Mouse (Mus musculus): ENCODE results near the gene Orai1. TPM values are rescaled to one million over a fixed set of nuclear protein-coding genes. Genes with fewer than 3 reads are reported as not detected.

Orai1 gene
- total and polyA plus RNA-seq, 2 experiments from 2014 or later, result 14.8 to 24.0 TPM

DNA sequence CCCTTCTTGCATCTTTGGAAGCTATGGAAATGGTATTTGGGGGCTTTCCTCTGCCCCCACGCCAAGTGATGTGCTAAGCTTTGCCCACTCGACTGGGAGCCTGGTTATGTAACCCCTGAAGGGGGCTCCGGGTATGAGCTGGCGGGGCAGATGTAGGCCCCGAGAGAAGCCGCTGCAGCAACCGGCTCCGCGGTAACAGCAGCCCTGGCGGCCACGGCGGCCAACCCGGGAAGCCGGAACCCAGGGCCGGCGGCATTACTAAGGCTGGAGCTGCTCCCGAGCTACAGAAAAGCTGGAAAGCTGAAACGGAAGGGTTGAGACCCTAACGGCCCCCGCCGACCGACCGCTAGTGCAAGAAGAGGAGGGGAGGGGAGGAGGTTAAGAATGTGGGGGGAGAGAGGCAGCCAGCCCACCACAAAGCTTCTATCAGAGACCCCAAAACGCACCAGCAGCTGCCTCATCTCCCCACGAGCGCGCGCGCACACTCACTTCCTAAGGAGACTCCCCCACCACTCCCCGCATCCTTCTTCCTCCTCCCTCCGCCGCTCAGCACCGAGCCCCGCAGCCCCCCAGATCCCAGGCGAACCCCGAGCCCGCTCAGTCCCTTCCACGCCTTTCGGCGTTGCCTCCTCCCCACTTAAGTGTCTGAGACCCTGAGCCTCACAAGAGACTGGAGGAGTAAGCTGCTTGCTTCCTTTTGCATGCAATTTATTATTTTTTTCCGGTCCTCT lies 26.7 kb upstream of the Orai1 start:
- Histone ChIP-seq H3K4me1 (ENCODE audit: insufficient read depth, low read length) (peaks cover 7% of the 10 kb centered on the region; the same call in 1 of the 2 replicates), H3K36me3 (ENCODE audit: insufficient read depth, low read length) (no peaks in the 10 kb centered on the region), H3K27me3 (ENCODE audit: insufficient read depth, low read length) (no peaks in the 10 kb centered on the region; the same call in 1 of the 2 replicates), H3K27ac (ENCODE audit: low read depth, low read length) (0 out of 2 replicates have a peak overlapping the region, but pooled peaks have one; percentile 68), H3K4me2 (ENCODE audit: low read depth, low read length, poor library complexity, severe bottlenecking) (peak overlapping the region; percentile 96), H3K9me3 (ENCODE audit: low read length) (no peaks in the 10 kb centered on the region), H3K9ac (replicated peaks; ENCODE audit: low read length, poor library complexity, severe bottlenecking) (peak overlapping the region; percentile 65), H3K4me3 (ENCODE audit: low read depth, low read length) (peak overlapping the region; percentile 67)
- 0 out of 2 replicates have a peak, but pooled peaks have one; percentile 2 for TF ChIP-seq CTCF (IDR thresholded peaks at IDR 0.05)
- DNase-seq (ENCODE audit: low spot score) (peak; percentile 51), ATAC-seq (ENCODE audit: low FRiP score) (no peak)
- 0% methylated on average over 40 of the region's 41 CpGs for WGBS

DNA sequence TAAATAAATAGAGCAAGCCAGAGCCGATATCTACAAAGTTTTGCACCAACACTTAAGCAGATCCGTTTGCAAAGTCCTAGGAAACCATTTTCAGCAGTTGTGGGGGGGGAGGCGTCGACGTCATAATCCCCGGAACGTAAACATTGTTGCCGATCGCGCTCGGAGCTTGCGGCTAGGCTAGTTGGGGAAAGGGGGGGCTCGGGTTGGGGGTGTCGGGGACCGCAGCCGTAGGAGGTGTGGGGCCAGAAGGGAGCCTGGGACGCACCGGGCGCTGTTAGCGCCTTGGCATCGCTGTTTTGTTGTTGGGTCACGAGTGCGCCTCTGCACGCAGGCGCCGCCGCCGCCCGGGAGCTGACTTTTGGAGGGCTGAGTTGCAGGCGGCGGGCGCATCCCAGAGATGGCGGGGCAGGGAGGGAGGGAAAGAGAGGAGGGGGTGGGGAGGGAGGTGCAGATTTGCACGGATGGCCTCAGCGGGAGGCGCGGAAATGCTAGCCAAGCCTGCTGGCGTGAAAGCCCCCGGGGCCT lies 25.8 kb upstream of the Orai1 start:
- peak overlapping the region; percentile 68 for H3K27ac ChIP-seq (ENCODE audit: low read depth, low read length)
- peak overlapping the region; percentile 67 for H3K4me3 ChIP-seq (ENCODE audit: low read depth, low read length)
- 0 out of 2 replicates have a peak, but pooled peaks have one; percentile 54 for ATAC-seq (ENCODE audit: low FRiP score)
- H3K9ac ChIP-seq (replicated peaks; ENCODE audit: low read length, poor library complexity, severe bottlenecking), result peak overlapping the region; percentile 70
- peak; percentile 62 for DNase-seq (ENCODE audit: low spot score)
- H3K9me3 ChIP-seq (ENCODE audit: low read length), result no peaks in the 10 kb centered on the region
- H3K4me2 ChIP-seq (ENCODE audit: low read depth, low read length, poor library complexity, severe bottlenecking), result peak overlapping the region; percentile 96
- no peak for TF ChIP-seq CTCF (IDR thresholded peaks at IDR 0.05)
- H3K36me3 ChIP-seq (ENCODE audit: insufficient read depth, low read length), result no peaks in the 10 kb centered on the region
- WGBS, result under 1% methylated on average over 35 of the region's 39 CpGs
- H3K4me1 ChIP-seq (ENCODE audit: insufficient read depth, low read length), result peaks cover 7% of the 10 kb centered on the region; the same call in 1 of the 2 replicates
- no peaks in the 10 kb centered on the region; the same call in 1 of the 2 replicates for H3K27me3 ChIP-seq (ENCODE audit: insufficient read depth, low read length)

DNA sequence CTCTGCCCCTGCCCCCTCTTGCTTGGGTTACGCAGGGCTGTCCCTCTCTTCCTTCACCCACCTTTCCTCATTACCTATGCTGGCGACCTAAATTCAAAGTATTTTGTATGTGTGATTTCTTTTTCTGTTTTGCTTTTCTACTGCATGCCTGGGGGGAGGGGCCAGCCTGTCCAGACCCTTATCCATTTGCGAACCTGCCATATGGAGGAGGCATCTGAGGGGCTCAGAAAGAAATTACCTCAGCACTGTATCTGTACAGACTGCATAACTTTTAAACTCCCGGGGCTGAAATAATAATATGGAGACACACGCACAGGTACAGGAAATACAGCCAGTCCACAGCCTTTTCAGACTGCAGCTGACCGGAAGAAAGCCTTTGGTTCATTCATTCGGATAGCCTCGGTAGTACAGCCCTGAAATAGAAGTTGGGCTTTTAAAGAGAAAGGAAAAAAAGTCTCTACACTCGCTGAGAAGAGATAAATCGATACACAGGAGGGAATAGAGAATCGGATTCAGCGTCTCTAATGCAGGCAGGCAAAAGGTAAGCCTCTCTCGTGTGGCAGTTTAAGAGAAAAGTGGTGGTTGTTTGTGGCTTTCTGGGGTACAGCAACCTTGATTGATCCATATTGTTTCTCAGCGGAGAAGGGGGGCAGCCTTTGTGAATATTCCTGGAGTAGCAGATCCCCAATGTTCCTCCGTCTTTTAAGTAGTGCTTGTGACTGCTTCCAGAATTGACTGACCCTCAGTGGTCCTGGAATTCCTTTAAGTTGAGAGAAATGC lies 25.1 kb upstream of the Orai1 start, which contains the start of gene Kdm2b:
Gene Kdm2b, minus strand, starts transcription at position 273 of the 780 bp plus-strand sequence.
- Histone ChIP-seq H3K9me3 (ENCODE audit: low read length) (no peaks in the 10 kb centered on the region), H3K36me3 (ENCODE audit: insufficient read depth, low read length) (no peaks in the 10 kb centered on the region), H3K4me3 (ENCODE audit: low read depth, low read length) (peak within 1 kb of the TSS; percentile 67), H3K4me2 (ENCODE audit: low read depth, low read length, poor library complexity, severe bottlenecking) (peak within 1 kb of the TSS; percentile 96), H3K27me3 (ENCODE audit: insufficient read depth, low read length) (no peaks in the 10 kb centered on the region; the same call in 1 of the 2 replicates), H3K27ac (ENCODE audit: low read depth, low read length) (peak within 1 kb of the TSS; percentile 68), H3K4me1 (ENCODE audit: insufficient read depth, low read length) (peaks cover 7% of the 10 kb centered on the region; the same call in 1 of the 2 replicates), H3K9ac (replicated peaks; ENCODE audit: low read length, poor library complexity, severe bottlenecking) (peak within 1 kb of the TSS; percentile 70)
- WGBS, result 4% methylated on average over 15 of the region's 15 CpGs
- DNase-seq (ENCODE audit: low spot score) (peak; percentile 42), ATAC-seq (ENCODE audit: low FRiP score) (no peak)
- no peak for TF ChIP-seq CTCF (IDR thresholded peaks at IDR 0.05)

DNA sequence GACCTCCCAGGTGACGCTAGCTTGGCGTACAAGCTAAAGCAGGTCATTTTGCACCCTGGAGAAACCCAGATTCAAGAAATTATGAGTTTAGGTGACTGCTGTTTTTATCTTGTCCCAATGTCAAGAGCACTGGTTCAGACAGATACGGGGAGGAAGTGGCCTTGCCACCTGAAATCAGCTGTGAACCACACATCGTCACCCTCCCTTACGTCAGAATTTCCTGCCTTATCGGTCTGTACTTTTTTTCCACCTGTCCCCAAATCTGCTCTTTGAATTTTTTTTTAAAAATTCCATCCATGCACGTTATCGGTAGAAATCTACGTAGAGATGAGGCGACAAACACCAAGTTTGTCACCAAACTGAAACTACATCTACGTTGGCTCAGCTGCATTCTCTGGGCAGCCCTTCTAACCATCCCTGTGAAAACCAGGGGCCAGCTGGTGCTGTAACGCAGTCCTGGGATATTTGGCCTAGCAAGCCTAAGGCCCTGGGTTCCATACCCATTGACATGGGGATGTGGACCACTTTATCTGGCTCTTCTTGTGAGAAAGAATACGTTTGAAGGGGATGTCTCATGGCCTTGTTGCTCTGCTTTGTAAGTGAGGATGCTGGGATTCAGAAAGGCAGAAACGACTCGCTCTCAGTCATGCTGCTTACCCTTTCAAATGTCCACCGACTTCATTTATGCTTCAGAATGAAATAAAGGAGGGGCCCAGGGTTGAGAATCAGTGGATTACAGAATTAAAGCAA lies 24.3 kb upstream of the Orai1 start:
- H3K4me3 ChIP-seq (ENCODE audit: low read depth, low read length), result no peak overlapping the region
- H3K4me1 ChIP-seq (ENCODE audit: insufficient read depth, low read length), result peaks cover 7% of the 10 kb centered on the region; the same call in 1 of the 2 replicates
- ATAC-seq (ENCODE audit: low FRiP score), result no peak
- no peaks in the 10 kb centered on the region; the same call in 1 of the 2 replicates for H3K27me3 ChIP-seq (ENCODE audit: insufficient read depth, low read length)
- H3K9ac ChIP-seq (replicated peaks; ENCODE audit: low read length, poor library complexity, severe bottlenecking), result no peak overlapping the region
- 21% methylated on average over 16 of the region's 16 CpGs for WGBS
- H3K27ac ChIP-seq (ENCODE audit: low read depth, low read length), result no peak overlapping the region
- no peak for DNase-seq (ENCODE audit: low spot score)
- H3K4me2 ChIP-seq (ENCODE audit: low read depth, low read length, poor library complexity, severe bottlenecking), result peak overlapping the region; percentile 96
- H3K9me3 ChIP-seq (ENCODE audit: low read length), result no peaks in the 10 kb centered on the region
- no peaks in the 10 kb centered on the region for H3K36me3 ChIP-seq (ENCODE audit: insufficient read depth, low read length)
- no peak for TF ChIP-seq CTCF (IDR thresholded peaks at IDR 0.05)

DNA sequence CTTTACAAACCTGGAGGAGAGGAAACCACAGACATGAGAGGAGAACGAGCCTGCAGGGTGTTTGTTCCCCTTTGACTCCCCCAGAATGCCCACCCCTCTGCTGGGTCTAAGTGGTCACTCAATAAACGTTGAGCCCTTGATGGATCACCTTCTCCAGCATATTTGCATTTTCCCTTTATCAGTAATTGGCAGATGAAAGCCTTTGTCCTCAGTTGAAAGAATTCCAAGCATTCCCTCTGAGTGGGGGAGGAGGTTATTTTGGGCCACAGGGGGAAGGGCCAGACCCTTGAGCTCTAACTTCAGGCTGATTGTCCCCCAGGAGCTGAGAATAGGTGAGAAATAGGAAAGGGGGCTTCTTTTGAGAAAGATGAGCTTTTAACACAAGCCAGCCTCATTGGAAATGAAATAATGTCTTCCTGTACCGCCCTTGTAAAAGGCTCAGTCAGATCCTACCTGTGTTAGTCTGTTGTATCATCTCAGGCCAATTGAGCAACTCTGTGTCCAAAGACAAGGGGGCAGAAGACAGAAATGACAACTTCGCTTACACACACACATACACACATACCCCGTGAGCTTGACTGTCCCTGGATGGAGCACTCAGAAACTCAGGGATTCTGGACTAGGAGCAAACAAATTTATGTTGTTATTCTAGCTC lies 23.4 kb upstream of the Orai1 start:
- Histone ChIP-seq H3K4me2 (ENCODE audit: low read depth, low read length, poor library complexity, severe bottlenecking) (peak overlapping the region; percentile 96; the same call in 1 of the 2 replicates), H3K9ac (replicated peaks; ENCODE audit: low read length, poor library complexity, severe bottlenecking) (no peak overlapping the region), H3K27me3 (ENCODE audit: insufficient read depth, low read length) (no peaks in the 10 kb centered on the region; the same call in 1 of the 2 replicates), H3K4me1 (ENCODE audit: insufficient read depth, low read length) (peaks cover 7% of the 10 kb centered on the region; the same call in 1 of the 2 replicates), H3K9me3 (ENCODE audit: low read length) (no peaks in the 10 kb centered on the region), H3K36me3 (ENCODE audit: insufficient read depth, low read length) (no peaks in the 10 kb centered on the region), H3K27ac (ENCODE audit: low read depth, low read length) (no peak overlapping the region), H3K4me3 (ENCODE audit: low read depth, low read length) (no peak overlapping the region)
- no peak for TF ChIP-seq CTCF (IDR thresholded peaks at IDR 0.05)
- 34% methylated on average over 5 of the region's 5 CpGs for WGBS
- no peak for DNase-seq (ENCODE audit: low spot score)
- no peak for ATAC-seq (ENCODE audit: low FRiP score)
